Mouse (Mus musculus) left cerebral cortex, postnatal 25 days (tissue): ENCODE measurements around the gene Sv2c. TPM values are rescaled to one million over a fixed set of nuclear protein-coding genes. Genes with fewer than 3 reads are reported as not detected.
A peak's percentile ranks its signal among the peaks of the same experiment; 100 is the strongest.
"Not testable (repeated sequence)": the region's sequence is repeated elsewhere in the genome, so short reads cannot be mapped to it uniquely, and the experiment has no call there.

Experiments
- DNase-seq, 2 experiments: peaks; one replicate each; pipeline ENCODE4 v3.0.0; 2022; ENCODE audit warnings: low spot score in 2 of 2, mixed read lengths in 1 of 2
- intact Hi-C: fragments of 180-260 bp; cut with DNase I; formaldehyde crosslinking; loops from one replicate; pipeline ENCODE4 v1.15.1; 2025
- total RNA-seq, 2 experiments: library from RNA; stranded (reverse); gene quantifications; 2 replicates each; pipeline ENCODE4 v1.2.3; 2021

The Sv2c gene
- total RNA-seq, 2 experiments from 2014 or later: 21.6 to 39.8 TPM

GRCm38 (mm10) chr13:95986375-95986774, 146.0 kb downstream of the Sv2c start:
- intact Hi-C loops: no loop called here
- no peak for DNase-seq

- no peak for DNase-seq
- intact Hi-C loops: no loop called here
These were observed 157.2 kb downstream of the Sv2c start for GRCm38 (mm10) chr13:95975225-95975624.

- no peak for DNase-seq
- intact Hi-C loops: no loop called here
These were observed 158.3 kb downstream of the Sv2c start for GRCm38 (mm10) chr13:95974106-95974505.

- DNase-seq: peak; percentile 62 to 73
These were observed 158.9 kb downstream of the Sv2c start for GRCm38 (mm10) chr13:95973368-95973958.

GRCm38 (mm10) chr13:95968031-95968430, 164.3 kb downstream of the Sv2c start:
- intact Hi-C loops: not testable (repeated sequence)
- peak in 1 of 2 experiments; percentile 53 for DNase-seq

More at GRCm38 (mm10) chr13:95973368-95973958, 158.9 kb downstream of the Sv2c start:
- intact Hi-C loops: no loop called here

- intact Hi-C loops: no loop called here
These were observed 165.6 kb downstream of the Sv2c start for GRCm38 (mm10) chr13:95966791-95967190.

GRCm38 (mm10) chr13:95965596-95965995, 166.8 kb downstream of the Sv2c start:
- DNase-seq: no peak
- intact Hi-C loops: no loop called here

More at GRCm38 (mm10) chr13:95966791-95967190, 165.6 kb downstream of the Sv2c start:
- peak; percentile 30 to 54 for DNase-seq

GRCm38 (mm10) chr13:95965162-95965561, 167.2 kb downstream of the Sv2c start:
- intact Hi-C loops: no loop called here
- no peak for DNase-seq

GRCm38 (mm10) chr13:95964226-95964625, 168.2 kb downstream of the Sv2c start:
- intact Hi-C loops: loop anchor here (5.0 kb wide), 2 partner anchors 72 to 142 kb away; partner anchors contain the start of gene Iqgap2
- no peak for DNase-seq

GRCm38 (mm10) chr13:95963671-95964070, 168.7 kb downstream of the Sv2c start:
- intact Hi-C loops: loop anchor here (5.0 kb wide), 2 partner anchors 71 to 141 kb away; partner anchors contain the start of gene Iqgap2
- DNase-seq: no peak

GRCm38 (mm10) chr13:95961905-95962304, 170.5 kb downstream of the Sv2c start:
- intact Hi-C loops: loop anchor here (1.0 to 5.0 kb wide), 3 partner anchors 50 to 140 kb away; partner anchors contain the start of gene Iqgap2
- DNase-seq: no peak

- DNase-seq: peak; percentile 66 to 94
- intact Hi-C loops: loop anchor here (1.0 to 5.0 kb wide), 3 partner anchors 49 to 139 kb away; partner anchors contain the start of gene Iqgap2
These were observed 171.1 kb downstream of the Sv2c start for GRCm38 (mm10) chr13:95961191-95961791.

GRCm38 (mm10) chr13:95960477-95961185, 171.7 kb downstream of the Sv2c start:
- no peak for DNase-seq
- intact Hi-C loops: loop anchor here (1.0 to 5.0 kb wide), 3 partner anchors 48 to 138 kb away; partner anchors contain the start of gene Iqgap2

GRCm38 (mm10) chr13:95959651-95960476, 172.5 kb downstream of the Sv2c start:
- intact Hi-C loops: loop anchor here (5.0 to 10.0 kb wide), 4 partner anchors 68 to 395 kb away; partner anchors contain the start of gene Iqgap2
- no peak for DNase-seq

- intact Hi-C loops: loop anchor here (5.0 to 10.0 kb wide), 2 partner anchors 215 to 392 kb away; no protein-coding TSS in a partner anchor
These were observed 175.2 kb downstream of the Sv2c start for GRCm38 (mm10) chr13:95957134-95957533.

GRCm38 (mm10) chr13:95956327-95956781, 176.0 kb downstream of the Sv2c start:
- intact Hi-C loops: loop anchor here (5.0 to 10.0 kb wide), 2 partner anchors 214 to 392 kb away; no protein-coding TSS in a partner anchor
- DNase-seq: no peak

More at GRCm38 (mm10) chr13:95957134-95957533, 175.2 kb downstream of the Sv2c start:
- no peak for DNase-seq

- intact Hi-C loops: loop anchor here (5.0 to 10.0 kb wide), 2 partner anchors 213 to 390 kb away; no protein-coding TSS in a partner anchor
- DNase-seq: no peak
These were observed 177.2 kb downstream of the Sv2c start for GRCm38 (mm10) chr13:95955204-95955603.

GRCm38 (mm10) chr13:95953636-95954035, 178.7 kb downstream of the Sv2c start:
- intact Hi-C loops: loop anchor here (5.0 to 10.0 kb wide), 2 partner anchors 176 to 389 kb away; no protein-coding TSS in a partner anchor
- no peak for DNase-seq

- intact Hi-C loops: loop anchor here (5.0 to 10.0 kb wide), 2 partner anchors 175 to 387 kb away; no protein-coding TSS in a partner anchor
- DNase-seq: no peak
These were observed 180.1 kb downstream of the Sv2c start for GRCm38 (mm10) chr13:95952263-95952662.
